Mouse (Mus musculus): ENCODE data around the gene Eps8. TPM values are rescaled to one million over a fixed set of nuclear protein-coding genes. Genes with fewer than 3 reads are reported as not detected.

The Eps8 gene
- polyA plus RNA-seq, 1 experiment, result 16.0 TPM

DNA sequence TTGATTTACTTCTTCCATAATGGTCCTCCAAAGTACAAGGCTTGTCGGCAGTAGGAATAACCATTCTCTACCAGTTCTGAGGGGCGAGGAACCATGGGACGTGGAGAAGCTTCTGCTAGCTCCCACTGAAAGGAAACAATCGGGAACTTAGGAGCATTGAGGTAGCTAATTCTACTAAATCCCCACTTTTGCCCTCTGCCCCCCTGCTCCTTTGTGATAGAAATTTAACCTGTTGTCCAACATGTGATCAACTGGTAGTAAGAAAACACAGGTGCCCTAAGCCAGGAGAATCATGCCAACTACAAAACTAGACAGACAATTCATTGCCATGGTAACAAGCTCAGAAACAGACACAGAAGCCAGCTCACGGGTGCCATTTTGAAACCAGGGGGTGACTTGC is 71.6 kb downstream of the Eps8 start:
- WGBS, result 89% methylated on average over 5 of the region's 5 CpGs
- H3K4me1 ChIP-seq (ENCODE audit: control insufficient read depth, insufficient read depth, low read length), result no peaks in the 10 kb centered on the region; the same call in 1 of the 2 replicates
- TF ChIP-seq POLR2A (IDR thresholded peaks at IDR 0.05; ENCODE audit: borderline replicate concordance, extremely low read depth, low read depth, low read length), result no peak
- no peak for TF ChIP-seq CTCF (IDR thresholded peaks at IDR 0.05; ENCODE audit: insufficient read depth, low read length)

DNA sequence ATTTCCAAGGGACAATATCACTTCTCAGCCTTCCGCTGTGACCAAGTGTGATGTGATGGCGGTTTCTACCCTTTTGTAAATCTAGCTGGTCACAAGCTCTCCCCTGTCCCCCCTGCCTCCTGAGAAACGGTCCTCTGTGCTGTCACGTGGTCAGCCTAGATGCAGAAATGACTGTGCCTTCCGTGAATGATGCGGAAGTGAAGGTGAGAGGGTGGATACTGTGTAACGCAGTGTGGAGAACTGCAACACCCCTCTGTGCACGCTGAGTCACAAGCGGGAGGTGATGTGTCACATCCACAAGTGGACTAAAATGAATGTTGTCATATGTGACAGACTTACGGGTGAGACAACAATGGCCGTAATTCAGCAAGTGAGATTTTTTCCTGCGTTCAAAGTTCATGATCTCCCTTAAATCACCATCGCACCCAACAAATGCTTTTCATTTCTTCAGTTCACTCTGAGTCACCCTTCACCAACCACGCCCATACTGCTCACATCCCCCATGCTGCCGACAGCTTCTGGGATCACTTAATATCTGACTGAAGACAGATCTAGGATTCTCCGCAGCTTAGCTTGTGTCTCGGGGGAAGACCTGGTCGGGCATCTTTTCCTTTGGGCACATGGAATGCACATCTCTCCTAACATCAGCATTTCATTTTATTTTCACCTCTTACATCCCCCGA is 72.3 kb downstream of the Eps8 start:
- TF ChIP-seq POLR2A (IDR thresholded peaks at IDR 0.05; ENCODE audit: borderline replicate concordance, extremely low read depth, low read depth, low read length) (no peak), CTCF (IDR thresholded peaks at IDR 0.05; ENCODE audit: insufficient read depth, low read length) (no peak)
- Histone ChIP-seq H3K4me3 (replicated peaks; ENCODE audit: extremely low read depth, low read depth, low read length) (peak overlapping the region; percentile 11), H3K4me1 (ENCODE audit: control insufficient read depth, insufficient read depth, low read length) (no peaks in the 10 kb centered on the region; the same call in 1 of the 2 replicates)
- WGBS, result 73% methylated on average over 19 of the region's 19 CpGs
- DNase-seq, result no peak

More for the DNA sequence above, 71.6 kb downstream of the Eps8 start:
- no peak overlapping the region for H3K4me3 ChIP-seq (replicated peaks; ENCODE audit: extremely low read depth, low read depth, low read length)
- no peak for DNase-seq

DNA sequence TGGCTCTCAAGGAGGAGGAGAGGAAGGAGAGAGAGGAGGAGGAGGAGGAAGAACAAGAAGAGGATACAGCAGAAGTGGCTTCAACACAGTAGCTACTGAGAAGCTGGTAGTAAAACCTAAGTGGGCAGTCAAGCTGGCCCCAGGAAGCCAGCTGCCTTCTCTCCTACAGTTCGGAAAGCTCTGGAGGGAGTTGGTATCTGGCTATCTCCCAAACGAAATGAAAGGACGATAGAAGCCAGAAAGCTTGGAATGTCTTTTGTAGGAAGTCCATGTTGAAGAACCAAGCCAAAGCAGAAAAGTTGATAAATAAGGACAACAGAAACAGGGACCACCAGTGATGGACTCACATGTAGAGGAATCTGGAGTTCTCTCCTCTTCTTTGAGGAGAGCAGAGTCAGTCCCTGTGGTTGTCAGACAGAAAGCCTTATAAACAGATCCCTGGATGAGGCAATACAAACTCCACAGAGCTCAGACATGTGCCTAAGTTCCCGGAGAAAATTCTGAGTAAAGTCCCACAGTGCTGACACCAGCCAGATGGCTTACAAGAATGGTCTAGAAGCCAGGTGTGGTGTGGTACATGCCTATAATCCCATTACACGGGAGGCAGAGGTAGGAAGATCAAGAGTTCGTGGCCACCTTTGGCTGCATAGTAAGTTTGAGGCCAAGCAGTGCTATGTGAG is 73.2 kb downstream of the Eps8 start:
- TF ChIP-seq CTCF (IDR thresholded peaks at IDR 0.05; ENCODE audit: insufficient read depth, low read length) (no peak), POLR2A (IDR thresholded peaks at IDR 0.05; ENCODE audit: borderline replicate concordance, extremely low read depth, low read depth, low read length) (no peak)
- DNase-seq, result no peak
- Histone ChIP-seq H3K4me1 (ENCODE audit: control insufficient read depth, insufficient read depth, low read length) (peaks cover 3% of the 10 kb centered on the region), H3K4me3 (replicated peaks; ENCODE audit: extremely low read depth, low read depth, low read length) (no peak overlapping the region)
- 64% methylated on average over 6 of the region's 6 CpGs for WGBS

DNA sequence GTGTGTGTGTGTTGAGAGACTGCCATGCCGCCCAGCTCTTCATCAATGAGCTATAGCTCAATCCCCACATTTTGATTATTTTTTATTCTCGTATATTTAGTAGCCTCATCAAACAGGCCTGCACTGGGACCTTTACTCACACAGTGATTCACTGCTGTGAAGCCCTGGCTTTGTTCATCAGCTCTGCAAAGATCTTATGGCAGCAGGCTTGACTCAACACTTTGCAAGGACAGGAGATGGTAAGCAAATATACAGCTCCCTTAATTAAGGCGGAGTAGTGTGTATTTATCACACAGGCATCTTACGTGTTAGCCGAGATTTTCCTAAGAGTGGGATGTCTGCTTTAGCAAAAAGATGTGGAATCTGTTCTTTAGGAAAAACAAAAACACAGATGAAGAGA is 74.2 kb downstream of the Eps8 start:
- DNase-seq, result no peak
- WGBS, result 89% methylated on average over 5 of the region's 5 CpGs
- TF ChIP-seq CTCF (IDR thresholded peaks at IDR 0.05; ENCODE audit: insufficient read depth, low read length), result no peak
- no peak for TF ChIP-seq POLR2A (IDR thresholded peaks at IDR 0.05; ENCODE audit: borderline replicate concordance, extremely low read depth, low read depth, low read length)
- no peak overlapping the region for H3K4me3 ChIP-seq (replicated peaks; ENCODE audit: extremely low read depth, low read depth, low read length)
- H3K4me1 ChIP-seq (ENCODE audit: control insufficient read depth, insufficient read depth, low read length), result peaks cover 3% of the 10 kb centered on the region

DNA sequence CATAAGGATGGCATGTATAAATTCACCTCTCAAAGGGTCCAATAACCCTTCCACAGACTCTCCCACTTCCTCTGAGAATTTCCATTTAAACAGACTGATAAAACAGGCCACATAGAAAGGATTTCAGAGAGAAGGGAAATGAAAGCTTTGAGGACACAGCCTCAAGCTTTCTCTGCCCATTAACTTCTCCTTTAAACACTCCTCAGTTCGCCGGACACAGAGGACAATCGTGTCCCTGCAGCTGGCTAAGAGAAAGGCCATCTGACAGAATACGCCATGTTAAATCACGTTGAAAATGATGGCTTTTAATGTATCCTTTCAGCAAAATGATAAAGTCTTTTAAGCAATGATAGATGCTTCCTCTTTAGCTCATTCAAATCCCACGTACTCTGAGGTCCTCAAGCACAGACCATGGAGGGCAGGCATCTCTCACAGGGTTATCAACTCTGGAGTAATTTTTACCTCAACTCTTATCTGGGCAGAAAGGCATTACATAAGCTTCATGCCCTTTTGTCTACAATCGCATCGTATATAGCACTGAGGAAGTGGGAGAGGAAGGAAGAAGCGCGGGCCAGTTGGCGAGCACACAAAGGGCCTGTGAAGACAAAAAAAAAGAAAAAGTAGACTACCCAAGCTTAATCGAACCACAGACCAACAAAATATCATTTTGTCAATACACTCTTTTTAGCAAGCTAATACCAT is 77.9 kb downstream of the Eps8 start:
- WGBS, result 41% methylated on average over 12 of the region's 12 CpGs
- DNase-seq, result no peak
- peaks cover 3% of the 10 kb centered on the region; the same call in 1 of the 2 replicates for H3K4me1 ChIP-seq (ENCODE audit: control insufficient read depth, insufficient read depth, low read length)
- H3K4me3 ChIP-seq (replicated peaks; ENCODE audit: extremely low read depth, low read depth, low read length), result no peak overlapping the region
- no peak for TF ChIP-seq POLR2A (IDR thresholded peaks at IDR 0.05; ENCODE audit: borderline replicate concordance, extremely low read depth, low read depth, low read length)
- no peak for TF ChIP-seq CTCF (IDR thresholded peaks at IDR 0.05; ENCODE audit: insufficient read depth, low read length)

DNA sequence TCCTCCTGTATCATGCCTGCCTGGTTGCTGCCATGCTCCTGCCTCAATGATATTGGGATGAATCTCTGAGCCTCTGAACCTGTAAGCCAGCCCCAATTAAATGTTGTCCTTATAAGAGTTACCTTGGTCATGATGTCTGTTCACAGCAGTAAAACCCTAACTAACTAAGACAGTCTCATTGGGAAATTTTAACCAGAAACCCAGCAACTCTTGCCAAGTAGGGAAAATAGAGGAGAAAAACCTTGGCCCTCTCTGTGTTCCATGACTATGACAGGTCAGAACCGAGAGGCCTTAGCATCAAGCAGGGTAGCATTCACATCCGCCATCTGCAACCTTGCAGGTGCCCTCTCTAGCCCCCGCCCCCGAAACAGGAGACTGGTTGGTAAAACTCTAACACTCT is 78.6 kb downstream of the Eps8 start:
- Histone ChIP-seq H3K4me3 (replicated peaks; ENCODE audit: extremely low read depth, low read depth, low read length) (no peak overlapping the region), H3K4me1 (ENCODE audit: control insufficient read depth, insufficient read depth, low read length) (peaks cover 3% of the 10 kb centered on the region; the same call in 1 of the 2 replicates)
- TF ChIP-seq POLR2A (IDR thresholded peaks at IDR 0.05; ENCODE audit: borderline replicate concordance, extremely low read depth, low read depth, low read length) (no peak), CTCF (IDR thresholded peaks at IDR 0.05; ENCODE audit: insufficient read depth, low read length) (no peak)
- WGBS, result 94% methylated on average over 4 of the region's 4 CpGs
- DNase-seq, result no peak

DNA sequence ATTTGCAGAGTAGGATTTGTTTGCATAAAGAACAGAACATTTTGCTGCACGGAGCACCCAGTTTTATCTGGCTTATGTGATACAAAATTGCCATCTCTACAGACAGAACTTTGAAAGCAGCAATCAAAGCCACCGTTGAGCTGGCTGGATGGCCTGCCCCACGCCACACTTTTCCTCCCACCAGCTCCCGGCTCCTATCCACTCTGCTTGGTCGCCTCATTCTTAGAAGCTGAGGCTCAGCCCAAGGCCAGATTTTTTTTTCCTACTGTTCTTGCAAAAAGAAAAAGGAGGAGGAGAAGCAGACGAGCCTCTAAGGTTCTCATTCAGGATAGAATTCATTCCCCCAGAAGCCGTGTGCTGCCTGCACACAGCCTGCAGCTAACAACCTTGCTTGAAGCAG is 80.8 kb downstream of the Eps8 start:
- WGBS, result 69% methylated on average over 7 of the region's 7 CpGs
- DNase-seq, result no peak
- TF ChIP-seq POLR2A (IDR thresholded peaks at IDR 0.05; ENCODE audit: borderline replicate concordance, extremely low read depth, low read depth, low read length), result no peak
- no peak for TF ChIP-seq CTCF (IDR thresholded peaks at IDR 0.05; ENCODE audit: insufficient read depth, low read length)
- Histone ChIP-seq H3K4me3 (replicated peaks; ENCODE audit: extremely low read depth, low read depth, low read length) (no peak overlapping the region), H3K4me1 (ENCODE audit: control insufficient read depth, insufficient read depth, low read length) (peaks cover 6% of the 10 kb centered on the region; the same call in 1 of the 2 replicates)

DNA sequence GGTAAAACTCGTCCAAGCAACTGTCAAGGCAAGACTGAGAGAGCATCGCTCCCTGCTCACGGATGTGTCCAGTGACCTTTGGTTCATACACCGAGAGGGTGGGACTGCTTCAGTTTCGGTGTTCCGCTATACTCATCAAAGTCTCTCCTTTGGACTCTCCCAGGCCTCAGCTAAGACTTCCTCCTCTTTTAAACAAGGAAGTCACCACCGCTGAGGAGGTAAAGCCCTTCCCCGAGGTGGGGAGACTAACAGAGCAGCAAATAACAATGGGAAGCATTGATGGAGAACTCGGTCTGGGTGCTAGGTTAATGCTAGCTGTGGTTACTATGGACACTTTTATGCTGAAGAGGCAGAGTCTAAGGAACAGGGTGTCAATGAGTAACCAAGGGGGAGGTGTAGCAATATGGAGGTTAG is 84.0 kb downstream of the Eps8 start:
- WGBS, result 47% methylated on average over 9 of the region's 9 CpGs
- Histone ChIP-seq H3K4me1 (ENCODE audit: control insufficient read depth, insufficient read depth, low read length) (0 out of 2 replicates have a peak, but pooled peaks cover 2% of the 10 kb centered on the region), H3K4me3 (replicated peaks; ENCODE audit: extremely low read depth, low read depth, low read length) (no peak overlapping the region)
- DNase-seq, result no peak
- TF ChIP-seq POLR2A (IDR thresholded peaks at IDR 0.05; ENCODE audit: borderline replicate concordance, extremely low read depth, low read depth, low read length) (no peak), CTCF (IDR thresholded peaks at IDR 0.05; ENCODE audit: insufficient read depth, low read length) (no peak)

DNA sequence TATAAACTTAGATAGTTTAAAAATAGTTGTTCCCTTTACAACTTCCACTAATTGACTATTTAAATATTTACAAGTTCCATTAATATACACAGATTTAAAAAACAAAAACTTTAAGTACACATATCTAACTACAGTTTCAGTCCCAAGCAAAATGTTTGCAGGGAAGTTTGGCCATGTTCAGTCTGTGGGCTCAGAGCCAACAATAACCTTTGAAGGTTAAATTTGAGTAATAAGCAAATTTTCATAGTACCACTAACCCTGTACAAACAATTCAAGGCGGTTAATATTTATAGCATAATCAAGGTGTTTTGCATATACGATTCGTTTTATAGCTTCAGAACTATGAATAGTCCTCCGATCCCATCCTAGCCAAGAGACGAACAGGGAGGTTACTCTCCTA is 84.7 kb downstream of the Eps8 start:
- Histone ChIP-seq H3K4me1 (ENCODE audit: control insufficient read depth, insufficient read depth, low read length) (0 out of 2 replicates have a peak, but pooled peaks cover 2% of the 10 kb centered on the region), H3K4me3 (replicated peaks; ENCODE audit: extremely low read depth, low read depth, low read length) (no peak overlapping the region)
- DNase-seq, result no peak
- 76% methylated on average over 5 of the region's 5 CpGs for WGBS
- TF ChIP-seq POLR2A (IDR thresholded peaks at IDR 0.05; ENCODE audit: borderline replicate concordance, extremely low read depth, low read depth, low read length), result no peak
- no peak for TF ChIP-seq CTCF (IDR thresholded peaks at IDR 0.05; ENCODE audit: insufficient read depth, low read length)

Data from lung, adult 2 months (tissue).